Mouse (Mus musculus) brain, embryonic 18.5 days (tissue): ENCODE data around the gene Safb2.
"Not testable (repeated sequence)": the region's sequence is repeated elsewhere in the genome, so short reads cannot be mapped to it uniquely, and the experiment has no call there.

ENCODE experiments used
- DNase-seq: peaks from one replicate; pipeline ENCODE4 v3.0.0-alpha.2; 2012; ENCODE audit warnings: low read depth, low spot score

Gene Safb2

GRCm38 (mm10) chr17:56584257-56585130 lies at the start of gene Safb2, which contains the start of gene Safb:
Gene Safb2 (minus strand): TSS chr17:56584585.
Gene Safb (plus strand): TSS chr17:56584825.
- peak; percentile 98 for DNase-seq

- no peak for DNase-seq
Observed at GRCm38 (mm10) chr17:56634023-56634422, 49.6 kb upstream of the Safb2 start.

GRCm38 (mm10) chr17:56631807-56632206 lies 47.4 kb upstream of the Safb2 start:
- no peak for DNase-seq

- not testable (repeated sequence) for DNase-seq
Observed at GRCm38 (mm10) chr17:56629800-56630781, 45.7 kb upstream of the Safb2 start.

GRCm38 (mm10) chr17:56627530-56628277 lies 43.3 kb upstream of the Safb2 start, which contains the start of gene Catsperd:
Gene Catsperd (plus strand): TSS chr17:56628143.
- DNase-seq: peak; percentile 34

GRCm38 (mm10) chr17:56626754-56627470 lies 42.5 kb upstream of the Safb2 start, which contains the start of gene Lonp1:
Gene Lonp1 (minus strand): TSS chr17:56626887.
- DNase-seq: peak; percentile 95

- no peak for DNase-seq
Observed at GRCm38 (mm10) chr17:56626260-56626659, 41.9 kb upstream of the Safb2 start.

GRCm38 (mm10) chr17:56625495-56625894 lies 41.1 kb upstream of the Safb2 start:
- no peak for DNase-seq

GRCm38 (mm10) chr17:56617628-56618027 lies 33.2 kb upstream of the Safb2 start:
- no peak for DNase-seq

- DNase-seq: no peak
Observed at GRCm38 (mm10) chr17:56616725-56617124, 32.3 kb upstream of the Safb2 start.

- no peak for DNase-seq
Observed at GRCm38 (mm10) chr17:56615792-56616191, 31.4 kb upstream of the Safb2 start.

- no peak for DNase-seq
Observed at GRCm38 (mm10) chr17:56615136-56615784, 30.9 kb upstream of the Safb2 start.

- no peak for DNase-seq
Observed at GRCm38 (mm10) chr17:56614391-56615135, 30.2 kb upstream of the Safb2 start.

- DNase-seq: not testable (repeated sequence)
Observed at GRCm38 (mm10) chr17:56613893-56614292, 29.5 kb upstream of the Safb2 start.

GRCm38 (mm10) chr17:56613236-56613844 lies 29.0 kb upstream of the Safb2 start, which contains the start of gene Rpl36:
Gene Rpl36 (plus strand): TSS chr17:56613416.
- peak; percentile 83 for DNase-seq

- not testable (repeated sequence) for DNase-seq
Observed at GRCm38 (mm10) chr17:56612565-56612939, 28.2 kb upstream of the Safb2 start.

GRCm38 (mm10) chr17:56611861-56612564 lies 27.6 kb upstream of the Safb2 start:
- DNase-seq: no peak

- no peak for DNase-seq
Observed at GRCm38 (mm10) chr17:56611323-56611722, 26.9 kb upstream of the Safb2 start.
